13 mouse cellular contexts compared by ENCODE assay signal in the genomic region with DNA sequence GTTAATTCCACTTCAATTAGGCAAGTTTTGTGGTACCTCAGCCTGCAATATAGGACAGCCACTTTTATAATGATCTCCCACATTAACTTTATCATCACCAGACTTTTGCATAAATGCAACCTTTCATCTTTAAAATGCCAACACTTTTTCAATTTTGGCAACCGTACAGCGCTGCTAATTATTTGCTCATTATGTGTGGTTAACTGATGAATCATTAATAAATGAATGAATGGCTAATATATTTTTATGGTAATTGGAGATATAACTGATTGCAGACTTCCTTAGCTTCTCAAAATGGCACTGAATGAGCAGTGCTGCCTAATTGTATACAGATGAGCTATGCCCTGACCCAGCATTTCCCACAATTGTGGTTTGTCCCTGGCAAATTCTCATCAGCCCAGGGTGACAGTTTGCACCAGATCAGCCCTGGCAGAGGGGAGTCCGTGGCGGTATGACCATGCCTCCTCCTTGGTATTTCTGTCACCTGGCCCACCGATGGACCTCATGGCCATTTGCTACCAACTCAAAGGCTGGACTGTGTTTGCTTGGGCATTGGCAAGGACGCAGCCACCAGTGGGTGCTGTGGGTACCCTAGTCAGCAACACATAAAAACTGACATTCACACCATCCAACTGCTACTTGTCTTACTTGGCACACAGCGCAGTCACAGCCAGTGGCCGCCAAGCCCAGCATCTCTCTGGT.
DNase-seq lines count a peak whose midpoint lies in the region; ATAC-seq lines count a peak whose summit lies in the region.
"Had no signal": no experiment of that assay in that cellular context is flagged by ENCODE, and none has a peak within 500 bp of the region (broad histone marks: within the 10 kb centered on the region; RNA-seq: fewer than 3 reads in every experiment).

No protein-coding gene starts in this region.

- ATAC-seq in forebrain, embryonic 15.5 days (replicated peaks), result peak; percentile 37
- no peak for ATAC-seq in limb, embryonic 11.5 days (ENCODE audit: insufficient number of reproducible peaks, low FRiP score, low TSS enrichment, low read depth)
- peak; percentile 49; the same call in 1 of the 2 replicates for ATAC-seq in neural tube, embryonic 12.5 days (ENCODE audit: low FRiP score, low read depth)

- H3K27ac ChIP-seq in forebrain, embryonic 15.5 days (replicated peaks), result peak overlapping the region; percentile 34
- peak overlapping the region; percentile 47; the same call in 1 of the 2 replicates for H3K27ac ChIP-seq in limb, embryonic 11.5 days (replicated peaks; ENCODE audit: low read depth, low read length)
- H3K27ac ChIP-seq in neural tube, embryonic 12.5 days, result no peak overlapping the region
- H3K27ac ChIP-seq: heart, adult 2 months had no signal

- 49% methylated on average over 8 of the region's 8 CpGs for WGBS in forebrain, embryonic 15.5 days
- 36% methylated on average over 8 of the region's 8 CpGs for WGBS in limb, embryonic 11.5 days
- 75% methylated on average over 8 of the region's 8 CpGs for WGBS in neural tube, embryonic 12.5 days

- H3K9me3 ChIP-seq in forebrain, embryonic 15.5 days, result no peaks in the 10 kb centered on the region
- no peaks in the 10 kb centered on the region for H3K9me3 ChIP-seq in limb, embryonic 11.5 days (ENCODE audit: control insufficient read depth, low read length)
- no peaks in the 10 kb centered on the region for H3K9me3 ChIP-seq in neural tube, embryonic 12.5 days
- H3K9me3 ChIP-seq: hindbrain, embryonic 15.5 days; megakaryocyte, embryonic 14.5 days had no signal

- DNase-seq in cerebellum, postnatal 10 days, result peak; percentile 7 to 28
- DNase-seq in cerebellum, postnatal 36 days, result no peak
- peak; percentile 56 for DNase-seq in limb, embryonic 11.5 days (ENCODE audit: low spot score)
- no peak for DNase-seq in spleen, postnatal 14 days (ENCODE audit: low spot score in 2 of 2)
- no peak for DNase-seq in heart, adult 9 months (ENCODE audit: low spot score in 2 of 2)
- no peak for DNase-seq in left cerebral cortex, postnatal 14 days (ENCODE audit: low spot score in 2 of 2)
- DNase-seq: cerebellum, adult 18-20 months; heart, adult 2 months; kidney, postnatal 14 days had no signal

- no peak overlapping the region for H3K4me2 ChIP-seq in forebrain, embryonic 15.5 days (replicated peaks)
- H3K4me2 ChIP-seq in limb, embryonic 11.5 days (ENCODE audit: low read depth, severe bottlenecking), result no peak overlapping the region
- 0 out of 2 replicates have a peak overlapping the region, but pooled peaks have one; percentile 36 for H3K4me2 ChIP-seq in neural tube, embryonic 12.5 days (replicated peaks)
- H3K4me2 ChIP-seq: hindbrain, embryonic 15.5 days had no signal

- 0 out of 2 replicates have a peak, but pooled peaks cover 5% of the 10 kb centered on the region for H3K27me3 ChIP-seq in forebrain, embryonic 15.5 days
- no peaks in the 10 kb centered on the region for H3K27me3 ChIP-seq in limb, embryonic 11.5 days (ENCODE audit: control insufficient read depth, insufficient read depth, low read length)
- 0 out of 2 replicates have a peak, but pooled peaks cover 6% of the 10 kb centered on the region for H3K27me3 ChIP-seq in neural tube, embryonic 12.5 days (replicated peaks)
- H3K27me3 ChIP-seq: hindbrain, embryonic 15.5 days had no signal

- H3K9ac ChIP-seq in forebrain, embryonic 15.5 days (replicated peaks), result no peak overlapping the region
- H3K9ac ChIP-seq in limb, embryonic 11.5 days (ENCODE audit: low read length), result no peak overlapping the region
- no peak overlapping the region for H3K9ac ChIP-seq in neural tube, embryonic 12.5 days
- H3K9ac ChIP-seq: hindbrain, embryonic 15.5 days had no signal

- peaks cover 33% of the 10 kb centered on the region for H3K4me1 ChIP-seq in forebrain, embryonic 15.5 days
- H3K4me1 ChIP-seq in limb, embryonic 11.5 days (ENCODE audit: control insufficient read depth, insufficient read depth, low read length), result peaks cover 27% of the 10 kb centered on the region
- H3K4me1 ChIP-seq in neural tube, embryonic 12.5 days, result peaks cover 32% of the 10 kb centered on the region

- H3K4me3 ChIP-seq in forebrain, embryonic 15.5 days, result no peak overlapping the region
- no peak overlapping the region for H3K4me3 ChIP-seq in limb, embryonic 11.5 days (ENCODE audit: low read depth, low read length)
- H3K4me3 ChIP-seq in neural tube, embryonic 12.5 days, result no peak overlapping the region
- H3K4me3 ChIP-seq: heart, adult 2 months; hindbrain, embryonic 15.5 days; megakaryocyte, embryonic 14.5 days had no signal

- intact Hi-C loops in left cerebral cortex, postnatal 14 days (cut with DNase I), result no loop called here

- H3K36me3 ChIP-seq in forebrain, embryonic 15.5 days, result no peaks in the 10 kb centered on the region
- H3K36me3 ChIP-seq in limb, embryonic 11.5 days (ENCODE audit: control insufficient read depth, insufficient read depth, low read length), result no peaks in the 10 kb centered on the region
- H3K36me3 ChIP-seq in neural tube, embryonic 12.5 days, result no peaks in the 10 kb centered on the region
- H3K36me3 ChIP-seq: hindbrain, embryonic 15.5 days had no signal

Comparison
In these comparisons a context has a peak if more than half of its experiments do, and no peak if none do; other contexts are left out.
1. DNase-seq: peak in cerebellum, postnatal 10 days (2 of 2) and limb, embryonic 11.5 days (single experiment); none in cerebellum, postnatal 36 days (0 of 2), spleen, postnatal 14 days (0 of 2), heart, adult 9 months (0 of 2) and left cerebral cortex, postnatal 14 days (0 of 2).